In genomic region chr1:119147506-119147905, GRCm38 (mm10) we compare ENCODE assay signal across 17 mouse cellular contexts.
"Had no signal": no experiment of that assay in that cellular context is flagged by ENCODE, and none has a peak within 500 bp of the region (broad histone marks: within the 10 kb centered on the region; RNA-seq: fewer than 3 reads in every experiment).

No protein-coding gene starts in this region.

- H3K9ac ChIP-seq: lung, embryonic 14.5 days; midbrain, embryonic 12.5 days; neural tube, embryonic 13.5 days; neural tube, embryonic 15.5 days; stomach, embryonic 15.5 days had no signal

- H3K36me3 ChIP-seq: midbrain, embryonic 10.5 days; midbrain, embryonic 12.5 days; neural tube, embryonic 13.5 days; neural tube, embryonic 15.5 days; stomach, embryonic 15.5 days had no signal

- H3K27me3 ChIP-seq: midbrain, embryonic 12.5 days; neural tube, embryonic 13.5 days; neural tube, embryonic 15.5 days; stomach, embryonic 15.5 days had no signal

- H3K27ac ChIP-seq: midbrain, embryonic 10.5 days; midbrain, embryonic 12.5 days; neural tube, embryonic 13.5 days; neural tube, embryonic 15.5 days; stomach, embryonic 15.5 days; stomach, postnatal 0 days had no signal

- DNase-seq: lung, adult 18-20 months; lung, embryonic 14.5 days; lung, postnatal 10 days; lung, postnatal 4 days; midbrain, embryonic 14.5 days; retina, postnatal 1 day; right cerebral cortex, adult 18-20 months; right cerebral cortex, postnatal 14 days; thymus, postnatal 14 days; thymus, postnatal 36 days had no signal

- H3K4me1 ChIP-seq: midbrain, embryonic 12.5 days; stomach, embryonic 15.5 days had no signal

- H3K9me3 ChIP-seq: midbrain, embryonic 10.5 days; midbrain, embryonic 12.5 days; neural tube, embryonic 13.5 days; neural tube, embryonic 15.5 days; stomach, embryonic 15.5 days had no signal

- H3K4me3 ChIP-seq: midbrain, embryonic 10.5 days; midbrain, embryonic 12.5 days; myocyte; neural tube, embryonic 13.5 days; neural tube, embryonic 15.5 days; stomach, embryonic 15.5 days had no signal
